Mouse (Mus musculus) hindbrain, embryonic 10.5 days (tissue): ENCODE measurements around the gene Specc1l. TPM values are rescaled to one million over a fixed set of nuclear protein-coding genes. Genes with fewer than 3 reads are reported as not detected.

Source experiments
- DNase-seq: peaks from one replicate; pipeline ENCODE4 v3.0.0-alpha.2; 2017; ENCODE audit warnings: low spot score
- H3K27ac ChIP-seq: fragments of 300-500 bp; sonication (generic); 2 replicates; pipeline ENCODE4 v1.5.1; 2016; ENCODE audit warnings: mild to moderate bottlenecking, moderate library complexity
- H3K27me3 ChIP-seq: fragments of 300-500 bp; sonication (generic); 2 replicates; pipeline ENCODE4 v1.6.1; 2016; ENCODE audit warnings: mild to moderate bottlenecking; ENCODE audit not compliant: poor library complexity, insufficient read depth, severe bottlenecking
- H3K36me3 ChIP-seq: fragments of 300-500 bp; sonication (generic); 2 replicates; pipeline ENCODE4 v1.6.1; 2016; ENCODE audit warnings: mild to moderate bottlenecking, moderate library complexity
- H3K4me1 ChIP-seq: fragments of 300-500 bp; sonication (generic); replicated peaks from 2 replicates; pipeline ENCODE4 v1.6.1; 2016; ENCODE audit warnings: mild to moderate bottlenecking
- H3K4me3 ChIP-seq: fragments of 300-500 bp; sonication (generic); 2 replicates; pipeline ENCODE4 v1.5.1; 2016; ENCODE audit warnings: mild to moderate bottlenecking, moderate library complexity
- H3K9me3 ChIP-seq: fragments of 300-500 bp; sonication (generic); 2 replicates; pipeline ENCODE4 v1.6.1; 2016; ENCODE audit warnings: mild to moderate bottlenecking, moderate library complexity
- WGBS: fragments of 180-500 bp; shearing (Covaris S2); methylation state at CpG from one replicate; pipeline ENCODE4 v1.1.7; 2016; 5-methylcytosine and 5-hydroxymethylcytosine counted together
- polyA plus RNA-seq: library from polyadenylated mRNA; unstranded; fragments of >200 nt; fragmentation: Nextera tagmentation; extraction: Ambion mirVana; gene quantifications from 2 replicates; pipeline ENCODE4 v1.2.1, GENCODE M21; 2016

The Specc1l gene
- polyA plus RNA-seq = 38.5 and 38.8 TPM in 2 replicates

DNA sequence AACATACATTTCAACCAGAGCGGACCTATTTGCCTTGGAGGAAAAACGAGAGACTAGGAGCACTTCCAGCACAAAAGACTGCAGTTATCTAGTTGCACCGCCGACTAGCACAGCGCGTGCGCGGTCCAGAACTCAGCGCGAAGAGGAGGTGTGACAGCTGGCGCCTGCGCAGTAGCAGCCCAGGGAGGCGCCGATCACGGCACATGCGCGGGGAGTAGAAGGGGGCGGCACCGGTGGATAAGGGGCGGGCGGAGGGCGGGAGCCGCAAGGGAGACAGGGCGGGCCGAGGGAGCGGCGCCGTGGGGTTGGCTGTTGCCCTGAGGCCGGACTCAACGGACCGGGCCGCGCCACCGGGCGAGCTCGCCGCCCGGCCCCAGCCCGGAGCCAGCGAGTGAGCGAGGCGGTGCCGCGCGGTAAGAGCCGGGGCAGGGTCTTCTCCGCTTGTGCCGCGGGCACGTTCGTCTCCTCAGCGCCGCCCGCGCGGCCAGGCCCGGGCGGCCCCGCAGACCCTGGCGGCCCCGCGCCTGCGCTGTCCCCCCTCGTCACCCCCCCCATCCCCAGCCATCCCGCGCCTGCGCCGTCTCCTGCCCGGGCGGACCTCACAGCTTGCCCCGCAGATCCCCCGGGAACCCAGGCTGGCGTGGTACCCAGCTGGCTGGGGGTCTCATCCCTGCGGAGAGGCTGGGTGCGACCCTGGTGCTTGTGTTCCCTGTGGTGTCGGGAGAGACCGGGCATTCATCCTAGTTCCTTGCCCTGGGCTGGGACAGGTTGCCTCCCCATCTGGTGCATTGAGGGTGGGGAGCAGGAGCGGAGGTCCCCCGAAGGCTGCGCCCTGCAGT is at the start of gene Specc1l:
Gene Specc1l, plus strand, starts transcription at position 267 of the 839 bp plus-strand sequence.
- no peaks in the 10 kb centered on the region for H3K36me3 ChIP-seq
- peak within 1 kb of the TSS; percentile 98 for H3K27ac ChIP-seq
- DNase-seq = peak; percentile 97
- WGBS = under 1% methylated on average over 70 of the region's 80 CpGs
- peak within 1 kb of the TSS; percentile 67 for H3K4me3 ChIP-seq
- no peaks in the 10 kb centered on the region for H3K9me3 ChIP-seq
- H3K27me3 ChIP-seq = no peaks in the 10 kb centered on the region
- peaks cover 14% of the 10 kb centered on the region for H3K4me1 ChIP-seq

DNA sequence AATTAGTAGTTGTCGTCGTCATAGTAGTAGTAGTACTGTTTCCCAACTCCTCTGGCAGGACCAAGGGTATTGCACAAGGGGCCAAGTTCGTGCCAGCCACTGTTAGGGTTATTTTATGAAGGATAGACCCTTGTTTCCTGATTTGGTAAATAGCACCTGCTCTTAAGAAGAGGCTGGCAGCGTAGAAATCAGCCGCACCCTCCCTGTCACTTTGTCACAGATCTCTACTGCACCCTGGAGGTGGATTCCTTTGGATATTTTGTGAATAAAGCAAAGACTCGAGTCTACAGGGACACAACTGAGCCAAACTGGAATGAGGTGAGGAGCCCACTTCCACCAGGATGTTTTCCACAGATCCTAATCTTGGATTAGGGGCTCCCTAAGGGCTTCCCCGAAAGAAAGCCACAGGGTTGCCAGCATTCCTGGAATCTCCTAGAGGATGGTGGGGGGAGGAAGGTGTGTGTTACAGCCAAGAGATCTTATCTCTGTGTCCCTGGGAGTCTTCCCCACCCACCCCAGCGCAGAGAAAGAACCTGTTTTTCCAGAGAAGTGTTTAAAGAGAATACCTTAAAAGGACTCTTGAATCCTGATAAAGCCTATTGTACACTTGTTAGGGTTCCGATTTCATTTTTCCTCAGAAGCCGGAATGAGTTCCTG is 45.9 kb upstream of the Specc1l start:
- WGBS = 81% methylated on average over 10 of the region's 10 CpGs
- Histone ChIP-seq H3K4me3 (no peak overlapping the region), H3K4me1 (no peaks in the 10 kb centered on the region; the same call in 1 of the 2 replicates), H3K27ac (no peak overlapping the region), H3K36me3 (peaks cover 89% of the 10 kb centered on the region), H3K27me3 (no peaks in the 10 kb centered on the region), H3K9me3 (no peaks in the 10 kb centered on the region)
- DNase-seq = no peak

DNA sequence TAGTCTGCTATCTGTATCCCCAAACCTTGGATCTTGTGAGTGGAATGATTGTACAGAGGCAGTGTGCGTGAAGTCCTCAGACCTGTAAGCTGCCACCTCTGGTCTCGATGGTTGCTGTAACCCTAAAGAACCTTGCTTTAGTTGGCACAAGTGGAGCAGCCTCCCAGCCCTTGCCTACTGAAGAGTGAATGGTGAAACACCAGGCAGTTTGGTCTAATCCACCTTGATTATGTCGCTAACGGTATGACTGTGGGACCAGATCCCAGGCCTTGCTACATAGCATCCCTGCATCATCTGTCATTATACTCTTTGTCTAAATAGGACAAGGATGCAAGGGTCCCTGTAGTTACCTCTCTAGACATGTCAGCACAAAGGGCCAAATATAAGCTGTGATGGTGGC is 45.3 kb upstream of the Specc1l start:
- Histone ChIP-seq H3K4me3 (no peak overlapping the region), H3K4me1 (no peaks in the 10 kb centered on the region; the same call in 1 of the 2 replicates), H3K27ac (no peak overlapping the region), H3K36me3 (peaks cover 90% of the 10 kb centered on the region), H3K27me3 (no peaks in the 10 kb centered on the region), H3K9me3 (no peaks in the 10 kb centered on the region)
- 95% methylated on average over 4 of the region's 4 CpGs for WGBS
- no peak for DNase-seq

DNA sequence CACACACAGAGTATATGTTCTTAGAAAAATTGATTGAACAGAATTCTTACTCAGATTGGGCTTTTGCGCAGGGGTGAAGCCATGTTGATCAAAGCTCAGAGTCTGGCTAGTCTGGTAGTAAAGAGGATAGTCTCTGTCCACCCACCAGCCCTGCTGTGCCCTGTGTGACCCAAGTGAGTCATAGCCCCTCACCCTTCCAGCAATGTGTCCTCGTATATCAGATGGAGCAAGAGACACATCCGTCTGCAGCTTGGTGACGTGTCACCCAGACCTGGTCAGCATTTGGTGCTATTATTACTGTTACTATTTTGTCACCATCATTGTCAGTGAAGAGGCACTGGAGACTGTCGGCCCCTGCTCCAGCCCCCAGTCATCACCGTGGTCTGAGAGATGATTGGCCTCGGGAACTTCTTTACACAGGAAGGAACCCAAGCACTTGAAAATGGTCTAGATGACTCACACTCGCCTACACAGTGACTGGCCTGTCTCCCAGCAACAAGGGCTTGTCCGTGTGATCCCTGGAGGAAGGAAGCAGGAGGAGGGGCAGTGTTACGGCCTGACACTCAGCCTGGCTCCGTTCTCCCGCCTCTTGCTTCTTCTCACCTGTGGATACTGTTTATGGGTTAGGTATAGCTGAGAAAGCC is 41.5 kb upstream of the Specc1l start:
- Histone ChIP-seq H3K9me3 (no peaks in the 10 kb centered on the region), H3K36me3 (peaks cover 82% of the 10 kb centered on the region), H3K4me1 (peaks cover 4% of the 10 kb centered on the region; the same call in 1 of the 2 replicates), H3K4me3 (no peak overlapping the region), H3K27ac (no peak overlapping the region), H3K27me3 (no peaks in the 10 kb centered on the region)
- DNase-seq = no peak
- 86% methylated on average over 12 of the region's 12 CpGs for WGBS

DNA sequence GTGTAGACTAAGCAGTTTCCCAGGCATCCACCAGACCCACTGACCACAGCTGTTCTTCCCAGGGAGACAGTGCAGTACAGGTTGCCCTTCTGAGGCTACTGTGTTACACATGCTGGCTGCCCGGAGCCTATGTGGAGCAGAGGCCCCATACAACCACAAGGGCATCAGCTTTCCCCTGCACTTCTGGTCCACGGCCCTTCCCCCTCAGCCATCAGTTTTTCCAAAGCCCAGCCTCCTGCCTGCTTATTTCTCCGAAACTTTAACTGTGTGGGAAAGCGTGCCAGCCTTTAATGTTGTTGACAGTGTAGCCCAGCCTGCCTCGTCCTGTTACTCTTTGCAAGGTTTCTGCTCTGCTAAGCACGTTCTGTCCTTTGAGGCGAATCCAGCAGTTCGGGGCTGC is 38.8 kb upstream of the Specc1l start:
- Histone ChIP-seq H3K27ac (no peak overlapping the region), H3K9me3 (no peaks in the 10 kb centered on the region), H3K36me3 (peaks cover 90% of the 10 kb centered on the region), H3K4me1 (peaks cover 4% of the 10 kb centered on the region; the same call in 1 of the 2 replicates), H3K27me3 (no peaks in the 10 kb centered on the region), H3K4me3 (no peak overlapping the region)
- WGBS = 70% methylated on average over 8 of the region's 8 CpGs
- DNase-seq = no peak

DNA sequence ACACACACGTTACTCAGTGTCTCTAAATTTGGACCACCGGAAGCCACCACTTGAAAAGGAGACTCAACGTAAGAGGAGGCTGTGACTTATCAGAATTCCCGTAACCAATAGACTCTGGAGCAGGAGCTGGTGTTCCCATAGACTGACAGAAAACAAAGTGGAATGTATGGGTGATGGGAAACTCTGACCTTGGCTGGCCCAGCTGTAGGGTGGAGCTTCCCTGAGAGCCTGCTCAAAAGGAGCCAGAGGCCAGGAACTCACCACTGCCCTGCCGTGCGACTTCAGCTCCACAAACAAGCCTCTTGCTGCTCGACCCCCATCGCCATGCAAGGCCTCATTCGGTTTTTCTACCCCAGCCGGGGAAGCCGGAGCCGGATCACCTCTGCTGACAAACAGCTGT is 38.2 kb upstream of the Specc1l start:
- no peaks in the 10 kb centered on the region for H3K27me3 ChIP-seq
- no peaks in the 10 kb centered on the region for H3K9me3 ChIP-seq
- peak overlapping the region; percentile 37; the same call in 1 of the 2 replicates for H3K27ac ChIP-seq
- 76% methylated on average over 12 of the region's 12 CpGs for WGBS
- no peak for DNase-seq
- peaks cover 4% of the 10 kb centered on the region; the same call in 1 of the 2 replicates for H3K4me1 ChIP-seq
- peaks cover 90% of the 10 kb centered on the region for H3K36me3 ChIP-seq
- no peak overlapping the region for H3K4me3 ChIP-seq

DNA sequence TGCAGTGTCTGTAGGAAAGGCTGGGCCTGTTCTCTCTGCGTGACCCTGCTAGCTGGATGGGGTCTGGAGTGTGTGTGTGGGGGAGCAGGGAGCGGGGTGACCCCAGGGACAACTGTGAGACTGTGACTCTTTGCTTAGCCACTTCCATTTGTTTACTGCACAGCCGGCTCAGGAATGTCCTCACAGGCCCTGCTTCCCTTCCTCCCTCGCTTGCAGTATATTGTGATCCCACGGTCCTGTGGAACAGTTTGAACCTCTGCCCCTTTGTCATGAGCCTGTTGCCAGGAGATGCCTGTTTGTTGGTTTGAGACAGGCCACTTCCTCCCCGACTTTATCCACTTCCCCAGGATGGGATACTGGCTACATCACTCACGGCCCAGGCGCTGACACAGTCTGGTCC is 35.4 kb upstream of the Specc1l start:
- Histone ChIP-seq H3K4me1 (peaks cover 4% of the 10 kb centered on the region; the same call in 1 of the 2 replicates), H3K9me3 (no peaks in the 10 kb centered on the region), H3K27ac (no peak overlapping the region), H3K4me3 (no peak overlapping the region), H3K27me3 (no peaks in the 10 kb centered on the region), H3K36me3 (peaks cover 91% of the 10 kb centered on the region)
- DNase-seq = no peak
- WGBS = 80% methylated on average over 8 of the region's 8 CpGs

DNA sequence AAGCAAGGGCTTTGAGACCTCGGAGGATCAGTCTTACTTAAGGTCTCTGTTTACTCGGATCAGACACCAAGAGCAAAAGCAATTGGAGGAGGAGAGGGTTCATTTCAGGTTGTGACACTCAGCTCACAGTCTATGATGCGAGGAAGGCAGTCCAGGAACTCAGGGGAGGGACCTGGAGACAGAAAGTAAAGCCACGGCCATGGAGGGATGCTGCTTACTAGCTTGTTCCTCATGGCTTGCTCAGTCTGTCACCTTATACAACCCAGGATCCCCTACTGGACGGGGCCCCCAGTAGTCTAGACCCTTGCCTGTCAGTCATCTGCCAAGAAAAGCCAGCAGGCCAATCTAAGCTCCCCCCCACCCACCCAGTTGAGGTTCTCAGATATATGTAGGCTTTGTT is 33.0 kb upstream of the Specc1l start:
- 92% methylated on average over 5 of the region's 5 CpGs for WGBS
- peaks cover 4% of the 10 kb centered on the region for H3K4me1 ChIP-seq
- H3K4me3 ChIP-seq = no peak overlapping the region
- H3K27ac ChIP-seq = no peak overlapping the region
- DNase-seq = no peak
- no peaks in the 10 kb centered on the region for H3K27me3 ChIP-seq
- H3K36me3 ChIP-seq = peaks cover 96% of the 10 kb centered on the region
- no peaks in the 10 kb centered on the region for H3K9me3 ChIP-seq

DNA sequence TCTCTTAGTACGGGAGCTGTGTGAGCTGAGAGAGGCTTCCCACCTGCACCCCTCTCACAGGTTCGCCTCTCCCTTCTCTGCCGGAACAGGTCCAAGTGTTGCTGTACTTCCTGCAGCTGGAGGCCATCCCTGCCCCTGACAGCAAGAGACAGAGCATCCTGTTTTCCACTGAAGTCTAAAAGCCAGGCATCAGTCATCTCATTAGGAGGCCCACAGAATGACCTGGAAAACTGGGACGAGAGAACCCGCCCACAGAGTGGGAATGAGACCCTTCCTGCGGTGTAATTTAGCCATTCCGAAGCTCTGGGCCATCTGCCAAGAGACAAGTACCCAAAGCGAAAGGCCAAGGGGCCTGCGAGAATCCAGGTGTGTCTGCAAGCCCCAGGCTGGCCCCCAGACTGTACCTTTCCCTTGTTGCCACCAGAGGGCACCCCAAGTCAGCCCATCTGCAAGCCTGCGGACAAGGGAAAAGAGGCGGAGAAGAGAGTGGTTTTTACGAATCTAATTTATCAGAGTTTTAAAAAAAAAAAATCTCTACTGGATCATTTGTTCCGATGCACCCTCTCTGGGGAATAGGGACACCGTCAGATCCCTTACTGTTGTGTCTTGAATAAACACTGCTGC is 29.6 kb upstream of the Specc1l start:
- H3K4me1 ChIP-seq = peaks cover 6% of the 10 kb centered on the region; the same call in 1 of the 2 replicates
- DNase-seq = peak; percentile 67
- H3K27ac ChIP-seq = no peak overlapping the region
- WGBS = 59% methylated on average over 14 of the region's 14 CpGs
- peaks cover 80% of the 10 kb centered on the region for H3K36me3 ChIP-seq
- H3K27me3 ChIP-seq = no peaks in the 10 kb centered on the region
- H3K4me3 ChIP-seq = no peak overlapping the region
- no peaks in the 10 kb centered on the region for H3K9me3 ChIP-seq

DNA sequence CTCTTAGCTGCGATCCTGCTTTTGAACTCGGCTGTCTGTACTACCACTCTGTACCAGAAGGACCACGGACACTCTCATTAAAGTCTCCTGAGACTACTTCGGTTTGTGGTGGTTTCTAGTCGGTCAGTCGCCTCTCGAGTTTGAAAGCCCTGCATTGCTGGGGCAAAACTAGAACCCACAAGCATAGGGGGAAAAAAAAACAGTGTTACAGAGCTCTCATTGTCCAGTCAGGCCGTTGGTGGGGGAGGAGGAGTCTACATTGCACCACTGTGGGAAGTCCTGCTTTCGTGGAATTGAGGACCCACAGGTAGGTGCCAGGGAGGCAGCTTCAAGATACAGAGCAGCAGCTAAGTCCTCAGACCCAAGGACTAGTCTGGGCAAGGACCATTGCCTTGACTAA is 27.0 kb upstream of the Specc1l start:
- H3K36me3 ChIP-seq = peaks cover 55% of the 10 kb centered on the region
- H3K4me1 ChIP-seq = peaks cover 10% of the 10 kb centered on the region; the same call in 1 of the 2 replicates
- H3K4me3 ChIP-seq = no peak overlapping the region
- no peak for DNase-seq
- no peaks in the 10 kb centered on the region for H3K9me3 ChIP-seq
- 91% methylated on average over 9 of the region's 9 CpGs for WGBS
- H3K27ac ChIP-seq = peak overlapping the region; percentile 29; the same call in 1 of the 2 replicates
- no peaks in the 10 kb centered on the region for H3K27me3 ChIP-seq

DNA sequence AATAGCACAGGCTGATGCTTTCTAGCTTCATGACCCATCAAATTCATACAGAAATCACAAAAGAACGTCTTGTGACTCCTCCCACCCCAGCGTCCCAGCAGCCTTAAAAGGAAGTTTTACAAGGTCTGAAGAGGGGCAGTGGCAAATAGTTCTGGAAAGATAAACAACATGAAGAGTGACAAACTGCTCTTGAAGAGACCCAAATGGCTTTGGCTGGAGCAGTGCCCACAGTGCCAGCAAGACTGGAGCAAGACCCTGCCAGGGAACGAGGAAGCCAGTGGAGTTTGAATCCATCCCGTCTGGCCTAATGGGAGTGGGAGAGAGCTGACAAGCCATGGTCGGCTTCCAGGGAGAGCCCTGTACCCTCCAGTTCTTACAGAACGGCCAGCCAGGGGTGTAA is 25.3 kb upstream of the Specc1l start:
- Histone ChIP-seq H3K36me3 (peaks cover 37% of the 10 kb centered on the region), H3K27ac (no peak overlapping the region), H3K4me3 (no peak overlapping the region), H3K4me1 (peaks cover 10% of the 10 kb centered on the region; the same call in 1 of the 2 replicates), H3K9me3 (no peaks in the 10 kb centered on the region), H3K27me3 (no peaks in the 10 kb centered on the region)
- DNase-seq = no peak
- WGBS = 57% methylated on average over 6 of the region's 6 CpGs

DNA sequence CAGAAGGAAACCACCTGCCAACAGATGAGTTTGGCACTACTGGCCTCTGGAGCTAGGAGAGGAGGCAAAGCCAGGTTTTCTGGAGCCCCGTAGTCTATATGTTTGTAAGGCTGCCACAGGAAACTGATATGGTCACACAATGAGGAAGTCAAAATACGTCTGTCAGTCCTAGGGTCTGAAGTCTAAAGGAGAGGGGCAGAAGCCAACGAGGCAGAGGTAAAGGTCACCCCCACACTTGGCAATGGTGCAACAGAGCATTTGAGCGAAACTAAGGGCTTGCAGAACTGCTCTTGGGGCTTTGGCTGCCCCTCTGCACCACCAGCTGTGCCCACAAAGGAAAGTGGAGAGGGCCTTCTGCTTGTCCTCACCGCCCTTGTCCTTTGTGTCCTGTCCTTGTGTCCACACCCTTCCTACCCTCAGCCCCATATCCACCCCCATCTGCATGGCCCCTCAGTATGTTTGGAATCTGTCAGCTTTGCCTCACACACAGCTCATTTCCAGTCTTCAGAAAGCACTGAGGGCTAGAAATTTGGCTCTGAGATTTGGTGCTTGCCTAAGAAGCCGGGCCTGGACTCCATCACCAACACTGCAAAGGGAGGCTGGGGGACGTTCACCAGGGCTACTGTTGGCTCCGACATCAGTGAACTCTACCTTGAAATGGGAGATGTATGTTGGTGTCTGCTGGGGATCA is 24.4 kb upstream of the Specc1l start:
- Histone ChIP-seq H3K27me3 (no peaks in the 10 kb centered on the region), H3K27ac (no peak overlapping the region), H3K4me3 (no peak overlapping the region), H3K36me3 (peaks cover 29% of the 10 kb centered on the region), H3K4me1 (peaks cover 10% of the 10 kb centered on the region; the same call in 1 of the 2 replicates), H3K9me3 (no peaks in the 10 kb centered on the region)
- WGBS = 77% methylated on average over 8 of the region's 8 CpGs
- no peak for DNase-seq
